Mouse (Mus musculus) spleen, adult 12 weeks (tissue): ENCODE results near the gene Baiap2.

Experiments
- DNase-seq: peaks from one replicate; pipeline ENCODE4 v3.0.0; 2022; ENCODE audit warnings: low spot score

Baiap2 gene

DNA sequence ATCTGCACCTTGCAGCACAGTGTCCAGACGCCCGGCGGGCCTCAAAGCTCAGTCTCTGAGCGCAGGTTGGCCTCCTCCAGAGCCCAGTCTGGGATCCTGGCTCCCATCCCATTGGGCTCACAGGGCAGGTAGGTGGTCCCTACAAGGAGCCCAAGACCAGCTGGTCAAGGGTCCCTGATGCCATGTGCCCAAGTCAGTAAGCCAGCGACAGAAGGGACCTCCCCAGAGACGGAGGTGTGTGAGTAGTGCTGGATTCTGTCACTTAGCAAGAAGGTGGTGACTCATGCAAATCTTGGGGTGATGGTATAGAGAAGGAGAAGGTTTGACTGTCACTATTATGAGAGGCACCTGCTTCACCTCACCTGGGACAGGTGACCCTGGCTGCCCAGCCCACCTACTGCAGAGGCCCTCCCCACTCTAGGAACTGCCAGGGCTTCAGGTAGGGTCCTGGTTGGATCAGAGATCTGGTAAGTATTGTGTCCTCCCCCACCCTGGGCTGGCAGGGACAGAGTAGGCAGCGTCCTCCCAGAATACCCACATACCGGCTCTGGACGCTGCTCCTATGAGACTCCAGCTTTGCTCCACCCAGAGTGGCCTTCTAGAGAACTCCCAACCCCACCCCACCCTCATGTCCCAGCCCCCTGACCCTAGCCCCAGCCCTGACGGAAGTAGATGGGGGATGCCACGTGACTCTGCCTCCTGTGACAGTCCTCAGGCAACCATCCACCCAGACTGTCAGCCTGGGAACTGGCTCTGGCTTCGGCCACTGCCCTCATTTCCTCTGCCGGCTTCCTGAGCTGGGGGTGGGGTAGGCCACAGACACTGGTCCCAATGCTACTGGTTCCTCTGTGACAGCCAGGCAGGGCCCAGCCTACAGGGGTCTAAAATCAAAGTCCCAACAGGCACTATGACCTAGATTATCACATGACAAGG is 98.9 kb downstream of the Baiap2 start:
- no peak for DNase-seq

DNA sequence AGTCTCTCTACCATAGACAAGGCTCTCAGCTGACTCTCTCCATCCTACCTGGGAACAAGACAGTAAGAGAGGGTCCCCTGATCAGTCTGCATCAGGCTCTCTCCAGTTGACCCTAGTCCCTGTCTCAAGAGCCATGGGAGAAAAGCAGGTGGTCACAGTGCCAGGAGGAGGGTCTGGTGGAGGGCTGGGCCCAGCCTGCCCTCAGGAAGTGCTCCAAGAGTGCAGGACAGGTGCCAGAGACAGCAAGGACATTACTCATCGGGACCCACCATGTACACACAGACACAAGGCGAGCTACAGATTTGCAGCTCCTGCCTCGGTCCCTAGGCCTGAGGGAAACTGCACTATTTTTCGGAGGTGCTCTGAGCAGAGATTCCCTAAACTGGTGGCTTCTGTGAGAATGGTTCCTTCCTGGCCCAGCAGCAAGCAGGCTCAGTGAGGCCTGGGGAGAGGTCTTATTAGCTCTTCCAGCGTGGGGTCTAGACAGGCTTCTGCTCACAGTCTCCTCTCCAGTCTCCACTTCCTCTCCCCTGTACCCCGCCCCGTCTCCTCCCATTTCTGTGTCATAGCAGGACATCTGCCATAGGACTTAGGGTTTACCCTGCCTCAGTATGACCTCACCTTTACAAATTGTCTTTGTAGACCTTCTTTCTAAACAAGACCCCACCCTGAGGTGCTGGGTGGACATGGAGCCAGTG is 99.7 kb downstream of the Baiap2 start:
- DNase-seq: no peak

DNA sequence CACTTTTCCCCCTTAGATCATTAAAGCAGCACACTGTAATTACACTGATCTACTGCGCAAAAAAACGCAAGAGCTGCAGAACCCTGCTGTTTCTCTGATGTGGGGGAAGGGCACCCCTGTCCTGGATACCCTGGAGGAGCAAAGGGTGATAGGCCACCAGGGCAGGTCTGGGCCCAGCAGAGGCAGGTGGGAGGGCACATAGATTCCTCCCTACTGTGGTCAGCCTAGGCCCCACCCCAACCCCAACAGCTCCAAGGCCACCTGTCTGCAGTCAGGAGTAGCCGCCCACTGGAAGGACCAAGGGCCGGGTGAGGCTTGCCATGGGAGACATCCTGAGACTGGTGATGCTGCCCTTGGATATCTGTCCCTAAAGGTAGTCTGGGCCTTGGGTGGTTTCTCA is 102.8 kb downstream of the Baiap2 start:
- no peak for DNase-seq

DNA sequence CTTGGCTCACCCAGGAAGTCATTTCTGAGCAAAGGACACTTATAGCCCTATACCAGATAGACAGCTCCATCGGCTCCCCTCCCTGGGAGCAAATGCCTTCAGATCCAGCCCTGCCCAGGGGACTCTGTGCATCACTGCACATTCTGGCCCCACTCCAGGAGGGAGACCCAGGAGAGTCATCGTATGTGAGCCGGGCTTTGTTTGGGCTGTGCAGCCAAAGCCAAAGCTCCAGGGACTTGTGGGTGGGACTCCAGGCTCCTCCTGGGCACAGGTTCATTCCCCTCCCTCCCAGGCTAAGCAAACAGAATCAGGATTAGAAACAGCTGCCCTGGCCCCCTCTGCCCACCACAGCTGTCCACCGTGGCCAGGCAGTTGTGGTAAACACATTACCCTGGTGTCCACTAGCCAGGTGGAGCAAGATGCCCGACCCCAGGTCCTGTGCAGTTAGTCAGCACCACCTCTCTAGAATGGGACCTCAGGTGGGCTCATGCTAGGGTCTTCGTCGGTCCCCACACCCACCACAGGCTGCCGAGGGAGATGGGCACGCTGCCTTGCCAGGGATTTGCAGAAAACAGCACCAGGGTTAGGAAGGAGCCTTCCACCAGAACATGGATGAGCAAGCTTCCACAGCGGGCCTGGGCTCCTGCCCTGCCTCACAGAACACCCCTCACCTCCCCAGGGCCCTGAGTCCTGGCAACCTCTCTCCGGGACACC is 103.4 kb downstream of the Baiap2 start:
- DNase-seq: no peak

DNA sequence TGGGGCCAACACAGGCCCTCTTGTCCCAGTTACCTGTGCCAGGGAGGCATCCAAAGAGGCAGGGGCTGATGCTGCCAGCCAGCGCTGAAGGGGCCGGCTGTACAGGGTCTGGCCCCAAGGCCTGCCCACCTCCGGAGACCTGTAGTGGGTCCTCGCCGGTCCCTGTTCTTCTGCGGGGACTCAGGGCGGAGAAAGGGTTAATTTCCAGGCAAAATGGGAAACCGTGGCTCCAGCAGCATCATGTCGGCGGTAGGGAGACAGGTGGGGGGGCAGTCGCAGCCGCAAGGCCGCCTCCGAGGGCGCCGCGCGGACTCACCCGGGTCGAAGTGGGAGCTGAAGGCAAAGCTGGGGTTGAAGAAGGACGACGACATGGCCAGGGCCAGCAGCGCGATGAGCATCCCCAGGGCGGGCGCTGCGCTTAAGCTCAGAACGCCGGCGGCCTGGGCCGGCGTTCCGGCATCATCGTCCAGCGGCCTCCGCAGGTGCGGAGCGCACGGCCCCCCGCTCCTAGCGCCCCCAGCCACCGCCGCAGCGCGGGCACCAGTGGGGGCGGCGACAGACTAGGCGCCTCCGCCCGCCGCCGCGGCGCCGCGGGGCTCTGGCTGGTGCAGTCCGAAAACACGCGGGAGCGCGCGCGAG is 104.1 kb downstream of the Baiap2 start, which contains the start of gene Aatk:
TSS of gene Aatk (minus strand) at position 615 of the 639 bp plus-strand sequence.
- no peak for DNase-seq

- DNase-seq: no peak
These were observed 105.1 kb downstream of the Baiap2 start for GRCm38 (mm10) chr11:120047531-120048251.

DNA sequence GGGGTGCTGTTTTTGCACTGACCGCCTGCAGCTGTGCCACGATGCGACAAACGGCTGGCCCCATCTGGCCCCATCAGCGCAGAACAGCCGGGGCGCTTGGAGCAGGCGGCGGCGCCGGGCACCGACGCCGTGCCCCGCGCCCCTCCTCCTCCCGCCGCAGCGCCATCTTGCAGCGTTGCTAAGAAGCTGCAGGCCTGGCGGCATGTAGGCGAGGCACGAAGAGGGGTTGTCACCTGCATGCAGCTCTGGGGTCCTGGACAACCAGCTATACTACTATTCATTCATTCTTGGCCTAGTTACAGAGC is 105.6 kb downstream of the Baiap2 start:
- no peak for DNase-seq

DNA sequence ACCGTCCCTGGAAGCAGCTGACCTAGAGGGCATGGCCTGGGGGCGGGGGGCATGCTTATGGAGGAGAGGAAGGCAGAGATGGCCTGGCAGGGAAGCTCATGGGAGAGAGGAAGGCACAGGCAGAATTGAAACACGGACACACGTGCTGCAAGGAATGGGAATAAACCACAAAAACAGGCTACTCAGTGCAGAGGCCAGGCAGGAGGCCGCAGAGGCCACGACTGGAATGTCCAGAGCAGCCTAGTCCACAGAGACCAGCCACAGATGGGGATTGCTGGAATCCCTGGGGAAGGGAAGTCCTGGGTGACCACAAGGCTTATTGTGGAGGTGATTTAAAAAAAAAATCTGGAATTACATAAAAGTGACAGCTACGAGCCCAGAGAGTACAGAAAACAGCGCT is 106.5 kb downstream of the Baiap2 start:
- no peak for DNase-seq

GRCm38 (mm10) chr11:120051124-120051811 is 108.7 kb downstream of the Baiap2 start:
- no peak for DNase-seq

DNA sequence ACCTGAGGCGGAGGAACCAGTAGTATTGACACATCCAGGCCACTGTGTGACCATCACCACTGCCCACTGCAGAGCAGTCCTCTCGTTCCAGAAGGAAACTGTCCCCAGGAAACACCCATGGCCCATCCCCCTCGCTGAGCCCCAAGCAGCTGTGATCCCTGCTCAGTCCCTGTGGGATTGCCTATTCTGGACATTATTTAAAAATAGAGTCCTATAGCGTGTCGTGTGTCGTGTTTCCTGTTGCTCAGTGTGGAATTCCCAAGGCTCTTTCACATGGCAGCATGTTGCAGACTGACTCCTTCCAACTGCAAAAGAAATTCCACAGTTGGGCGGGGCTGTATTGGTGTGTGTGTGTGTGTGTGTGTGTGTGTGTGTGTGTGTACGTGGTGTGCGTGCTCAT is 109.7 kb downstream of the Baiap2 start:
- DNase-seq: no peak

DNA sequence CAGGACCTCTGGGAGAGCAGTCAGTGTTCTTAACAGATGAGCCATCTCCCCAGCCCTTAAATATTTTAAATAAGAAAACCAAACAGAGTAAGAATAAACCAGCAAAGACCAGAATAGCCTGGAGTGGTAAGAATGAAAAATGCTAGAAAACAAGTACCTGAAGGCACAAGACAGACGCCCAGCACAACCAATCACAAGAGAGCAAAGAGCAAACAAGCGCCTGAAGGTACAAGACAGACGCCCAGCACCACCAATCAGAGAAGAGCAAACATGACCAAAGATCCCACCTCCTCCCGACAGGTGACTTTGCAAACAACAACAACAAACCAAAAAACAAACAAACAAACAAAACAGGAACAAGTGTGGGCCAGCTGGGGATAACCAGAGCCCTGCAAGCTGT is 111.3 kb downstream of the Baiap2 start:
- DNase-seq: no peak

GRCm38 (mm10) chr11:120055953-120056732 is 113.6 kb downstream of the Baiap2 start:
- DNase-seq: no peak
